Mouse (Mus musculus) lung, adult 18-20 months (tissue): ENCODE measurements around the gene Fsd1.
A peak's percentile ranks its signal among the peaks of the same experiment; 100 is the strongest.

Experiments
- DNase-seq, 2 experiments: peaks; one replicate each; pipeline ENCODE4 v3.0.0; 2022; ENCODE audit warnings: mixed read lengths in 2 of 2

Gene Fsd1

DNA sequence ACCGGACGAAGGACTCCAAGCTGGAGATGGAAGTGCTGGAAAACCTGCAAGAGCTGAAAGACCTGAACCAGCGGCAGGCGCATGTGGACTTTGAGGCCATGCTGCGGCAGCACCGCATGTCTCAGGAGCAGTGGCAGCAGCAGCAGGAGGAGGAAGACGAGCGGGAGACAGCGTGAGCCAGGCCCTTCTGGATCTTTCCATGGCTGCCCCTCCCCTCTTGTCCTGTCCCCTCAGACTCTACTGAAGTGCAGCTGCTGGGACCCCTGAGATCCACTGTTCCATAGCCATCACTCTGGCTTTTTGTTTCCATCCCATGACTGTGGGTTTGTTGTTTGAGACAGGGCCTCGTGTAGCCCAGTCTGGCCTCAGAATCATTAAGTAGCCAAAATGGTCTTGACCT lies 21.8 kb upstream of the Fsd1 start:
- no peak for DNase-seq

- no peak for DNase-seq
These were observed 21.3 kb upstream of the Fsd1 start for GRCm38 (mm10) chr17:55964996-55965395.

DNA sequence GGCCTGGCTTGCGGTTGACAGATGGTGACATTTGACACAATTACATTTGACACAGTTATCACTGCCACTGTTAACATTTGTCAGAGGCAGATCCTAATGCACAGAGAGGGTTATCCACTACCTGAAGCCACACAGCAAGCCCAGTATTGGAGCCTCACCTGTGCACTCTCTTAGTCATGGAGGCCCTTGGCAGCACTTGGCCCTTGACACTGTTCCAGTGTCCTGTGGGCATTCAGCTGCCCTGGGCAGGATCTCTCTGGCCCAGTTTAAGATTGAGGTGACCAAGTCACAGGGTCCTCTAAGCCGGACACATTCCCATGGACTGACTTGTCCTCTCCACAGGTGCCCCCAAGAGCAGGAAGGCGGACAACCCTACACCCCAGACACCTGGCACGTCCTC lies 19.1 kb upstream of the Fsd1 start:
- DNase-seq, result no peak

GRCm38 (mm10) chr17:55968210-55968609 lies 18.1 kb upstream of the Fsd1 start:
- DNase-seq, result no peak

- DNase-seq, result no peak
These were observed 16.7 kb upstream of the Fsd1 start for GRCm38 (mm10) chr17:55969560-55969959.

DNA sequence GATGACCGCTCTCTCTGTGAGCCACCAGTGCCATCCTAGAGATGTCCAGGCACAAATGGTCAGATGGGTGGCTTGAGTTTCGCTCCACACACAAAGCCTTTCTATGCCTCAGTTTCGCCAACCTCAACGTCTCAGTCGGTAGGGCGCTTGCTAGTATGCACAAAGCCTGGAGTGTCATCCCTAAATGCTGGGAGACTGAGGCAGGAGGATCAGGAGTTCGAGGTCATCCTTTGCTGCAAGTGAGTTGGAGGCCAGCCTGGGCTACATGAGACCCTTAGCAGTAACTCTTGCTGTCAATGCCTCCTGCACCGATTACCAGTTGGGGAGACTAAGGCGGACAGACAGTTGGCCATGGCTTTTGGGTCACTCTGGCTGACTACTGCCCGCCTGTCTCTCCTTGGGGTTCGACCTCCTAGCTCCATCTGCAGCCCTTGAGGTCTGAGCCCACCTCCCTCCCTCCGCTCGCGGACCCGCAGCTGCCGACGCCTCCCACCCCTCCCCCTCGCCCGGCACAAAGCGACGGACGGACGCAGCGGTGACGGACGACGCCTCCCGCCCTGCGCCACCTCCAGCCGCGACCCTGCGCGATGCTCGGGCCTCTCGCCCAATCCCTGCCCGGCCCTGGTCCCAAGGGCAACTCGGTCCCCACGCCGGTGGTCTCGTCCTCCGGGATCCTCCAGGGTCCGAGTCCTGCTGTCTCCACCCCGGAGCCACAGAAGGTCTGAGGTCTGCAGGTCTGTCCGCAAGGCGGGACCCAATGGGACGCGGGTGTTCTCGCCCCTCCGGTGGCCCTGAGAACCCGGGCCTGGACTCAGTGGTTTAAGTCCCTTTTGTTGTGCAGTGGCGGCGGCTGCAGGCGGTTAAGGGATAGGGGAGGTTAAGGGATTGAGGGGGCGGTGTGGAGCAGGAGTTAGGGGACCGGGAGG lies 16.1 kb upstream of the Fsd1 start, which contains the start of gene Shd:
Shd (plus strand) TSS at position 502 of the 926 bp plus-strand sequence.
- no peak for DNase-seq

- no peak for DNase-seq
These were observed 14.9 kb upstream of the Fsd1 start for GRCm38 (mm10) chr17:55971453-55971852.

GRCm38 (mm10) chr17:55976255-55976862 lies 9.9 kb upstream of the Fsd1 start:
- DNase-seq, result peak; percentile 78 to 83

GRCm38 (mm10) chr17:55977301-55977700 lies 9.0 kb upstream of the Fsd1 start:
- peak in 1 of 2 experiments; percentile 49 for DNase-seq

GRCm38 (mm10) chr17:55990278-55990898 lies 4.1 kb downstream of the Fsd1 start:
- no peak for DNase-seq

- no peak for DNase-seq
These were observed 9.7 kb downstream of the Fsd1 start for GRCm38 (mm10) chr17:55996007-55996406.

- DNase-seq, result no peak
These were observed 13.6 kb downstream of the Fsd1 start for GRCm38 (mm10) chr17:55999794-56000499.

DNA sequence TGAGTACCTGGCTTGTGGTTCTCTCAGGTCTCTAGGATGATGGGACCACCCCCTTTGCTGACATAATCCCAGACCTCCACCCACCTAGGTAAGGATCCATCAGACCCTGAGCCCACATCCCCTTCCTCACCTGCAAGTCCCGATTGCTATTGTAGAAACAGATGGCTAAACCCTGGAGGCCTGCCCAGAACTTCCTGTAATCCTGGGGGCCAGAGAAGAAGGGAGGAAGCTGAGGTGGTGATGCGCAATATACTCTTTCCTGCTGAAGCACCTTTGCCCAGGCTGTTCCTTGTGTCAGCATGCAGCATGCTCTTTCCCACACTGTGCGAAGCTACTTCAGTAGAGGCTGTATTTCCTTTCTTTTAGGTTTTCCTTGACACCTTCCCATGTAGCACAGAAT lies 16.7 kb downstream of the Fsd1 start:
- DNase-seq, result no peak

DNA sequence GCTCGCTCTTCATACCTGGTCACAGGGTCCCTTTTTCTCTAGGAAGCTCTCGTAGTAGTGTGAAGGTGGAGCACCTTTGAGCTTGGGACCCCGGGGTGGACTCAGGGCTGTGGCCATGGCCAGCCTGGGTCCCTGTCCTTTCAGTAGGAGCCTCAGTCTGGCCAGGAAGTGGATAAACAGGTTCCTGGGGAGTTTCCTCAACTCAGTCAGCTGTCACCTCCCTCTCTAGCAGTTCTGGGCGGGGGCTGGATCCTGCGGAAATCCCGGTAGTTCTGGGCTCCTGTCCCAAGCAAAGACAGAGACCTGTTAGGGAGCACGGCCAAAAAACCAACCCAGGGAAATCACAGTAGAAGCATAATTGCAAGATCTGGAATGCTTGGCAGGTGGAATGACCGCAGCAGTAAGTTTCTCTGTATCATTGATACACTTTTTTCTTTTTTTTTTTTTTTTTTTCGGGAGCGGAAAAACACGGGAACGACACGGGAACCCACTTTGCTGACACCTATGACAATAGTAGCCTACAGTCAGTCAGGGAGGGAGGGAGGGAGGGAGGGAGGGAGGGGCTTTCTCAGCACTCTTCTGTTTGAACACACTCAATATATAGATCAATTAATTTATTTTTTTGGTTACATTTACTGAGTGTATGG lies 19.2 kb downstream of the Fsd1 start, which contains the start of the genes Stap2 and Mpnd:
Stap2 (minus strand) TSS at position 170 of the 647 bp plus-strand sequence.
Mpnd (plus strand) TSS at position 297 of the 647 bp plus-strand sequence.
- peak; percentile 81 to 89 for DNase-seq

GRCm38 (mm10) chr17:56006956-56007355 lies 20.6 kb downstream of the Fsd1 start:
- no peak for DNase-seq

DNA sequence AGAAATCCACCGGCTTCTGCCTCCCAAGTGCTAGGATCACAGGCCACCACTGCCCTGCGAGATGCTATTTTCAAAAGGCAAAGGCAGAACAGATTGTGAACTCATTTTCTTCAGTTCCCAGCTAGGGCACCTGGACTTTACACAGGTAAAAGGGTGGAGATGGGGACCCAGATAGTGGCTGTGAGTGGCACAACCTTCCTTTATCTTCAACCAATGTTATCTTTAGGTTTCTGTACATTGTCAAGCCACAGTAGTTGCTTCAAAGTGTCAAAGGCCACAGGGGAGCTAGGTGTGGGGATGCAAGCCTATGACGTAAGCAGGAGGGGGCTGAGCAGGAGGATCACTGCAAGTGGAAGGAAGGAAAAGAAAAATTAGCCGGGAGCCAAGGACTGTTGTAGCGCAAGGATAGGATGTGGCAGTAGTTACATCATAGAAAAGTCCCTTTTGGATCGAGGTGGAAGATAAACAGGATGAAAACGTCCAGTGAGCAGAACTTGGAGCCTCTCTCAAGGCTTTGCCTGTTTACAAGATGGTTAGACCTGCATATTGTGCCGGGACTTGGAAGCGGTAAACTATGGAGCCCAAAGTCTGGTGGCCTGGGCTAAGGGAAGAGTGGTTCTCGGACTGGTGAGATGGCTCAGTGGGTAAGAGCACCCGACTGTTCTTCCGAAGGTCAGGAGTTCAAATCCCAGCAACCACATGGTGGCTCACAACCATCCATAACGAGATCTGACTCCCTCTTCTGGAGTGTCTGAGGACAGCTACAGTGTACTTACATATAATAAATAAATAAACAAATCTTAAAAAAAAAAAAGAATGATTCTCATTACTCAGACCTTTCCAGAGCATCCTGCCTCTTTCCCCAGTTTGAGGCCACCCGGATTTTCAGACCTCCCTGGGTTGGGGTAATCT lies 21.4 kb downstream of the Fsd1 start:
- no peak for DNase-seq

DNA sequence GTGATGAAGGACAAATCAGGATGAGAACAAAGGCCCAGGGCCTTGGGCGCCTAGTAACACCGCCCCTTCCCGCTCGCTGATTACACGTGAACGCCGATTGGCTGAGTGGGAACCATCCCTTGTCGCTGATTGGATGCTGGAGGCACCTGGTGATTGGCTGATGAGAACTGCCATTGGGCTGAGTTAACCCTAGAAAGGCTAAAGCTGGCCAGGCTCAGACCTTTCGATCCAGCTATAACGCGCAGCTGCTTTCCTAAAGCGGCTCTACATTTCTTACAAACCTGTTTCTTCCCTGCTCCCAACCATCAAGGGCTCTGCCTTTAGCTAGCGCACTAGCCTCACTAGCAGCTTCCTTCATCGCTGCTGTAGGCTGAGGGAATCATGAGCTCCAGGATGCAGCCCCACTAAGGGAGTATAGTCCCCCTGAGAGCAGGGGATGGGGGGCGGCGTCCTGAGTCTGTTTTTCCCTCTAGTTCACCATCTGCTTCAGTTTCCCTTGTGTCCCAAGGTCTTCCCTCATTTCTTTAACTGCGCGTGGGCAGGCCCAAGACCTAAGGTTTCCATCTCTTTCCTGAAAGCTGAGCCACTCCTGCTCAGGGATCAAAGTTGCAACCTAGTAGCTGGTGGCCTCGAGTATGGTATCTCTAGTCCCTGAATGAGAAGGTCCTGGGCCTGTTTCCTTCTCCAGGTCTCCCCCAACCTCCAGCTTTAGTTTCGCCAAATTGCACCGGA lies 22.2 kb downstream of the Fsd1 start:
- peak; percentile 95 to 96 for DNase-seq

DNA sequence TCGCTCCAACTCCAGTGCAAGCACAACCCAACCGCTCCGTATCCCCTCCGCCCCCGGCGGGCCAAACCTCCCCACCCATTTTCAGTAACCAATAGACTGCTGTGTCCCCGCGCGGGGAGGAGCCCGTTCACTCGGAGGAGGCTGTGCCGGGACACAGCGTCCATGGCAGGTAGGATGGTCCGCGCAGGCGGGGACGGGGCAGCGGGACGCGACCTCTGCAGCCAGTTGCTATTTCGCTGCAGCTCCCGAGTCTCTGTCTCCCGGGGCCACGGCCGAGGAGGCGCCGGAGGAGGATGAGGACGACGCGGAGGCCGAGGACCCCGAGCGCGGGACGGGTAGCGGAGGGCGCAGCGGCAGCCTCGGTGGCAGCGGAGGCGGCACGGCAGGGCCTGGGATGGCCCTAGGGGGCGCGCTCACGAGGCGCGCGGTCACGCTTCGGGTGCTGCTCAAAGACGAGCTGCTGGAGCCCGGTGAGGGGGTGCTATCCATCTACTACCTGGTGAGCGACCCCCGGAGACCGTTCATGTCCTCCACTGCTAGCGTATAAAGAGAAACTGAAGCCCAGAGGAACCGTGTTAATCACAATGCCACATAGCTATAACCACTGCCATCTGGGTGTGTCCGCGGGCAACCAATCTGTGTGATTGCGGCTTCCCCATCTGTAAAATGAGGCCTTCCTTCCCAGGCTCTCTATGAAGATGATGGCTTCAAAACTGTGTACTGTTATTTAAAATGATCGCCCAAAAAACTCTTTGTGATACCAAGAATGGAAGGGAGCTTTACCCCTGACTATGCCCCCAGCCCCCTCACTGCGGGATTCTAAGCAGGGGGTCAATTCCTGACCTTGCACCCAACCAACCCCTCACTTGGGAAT lies 23.0 kb downstream of the Fsd1 start:
- peak; percentile 94 to 95 for DNase-seq

- DNase-seq, result no peak
These were observed 23.6 kb downstream of the Fsd1 start for GRCm38 (mm10) chr17:56009962-56010240.

- no peak for DNase-seq
These were observed 23.9 kb downstream of the Fsd1 start for GRCm38 (mm10) chr17:56010255-56010654.
